Mouse (Mus musculus) CH12.LX (cell line): ENCODE data around the gene Scamp1.

Source experiments
- CTCF ChIP-seq, 2 experiments: IDR thresholded peaks in 1 of 2; conservative IDR thresholded peaks in 1 of 2; 2 replicates each; pipeline ENCODE4 v1.5.1; 2011 to 2012; ENCODE audit warnings: low read depth in 2 of 2, low read length in 2 of 2, improper control_type of control experiment in 1 of 2, inconsistent platforms in 1 of 2, mild to moderate bottlenecking in 1 of 2, moderate library complexity in 1 of 2
- EP300 ChIP-seq: IDR thresholded peaks from 2 replicates; pipeline ENCODE4 v1.6.1; 2011; ENCODE audit warnings: low read length, improper control_type of control experiment
- GABPA ChIP-seq: IDR thresholded peaks from 2 replicates; pipeline ENCODE4 v1.6.1; 2012; ENCODE audit warnings: low read depth, low read length, improper control_type of control experiment, inconsistent platforms; ENCODE audit not compliant: insufficient replicate concordance
- MAFK ChIP-seq: IDR thresholded peaks from 2 replicates; pipeline ENCODE4 v1.6.1; 2011; ENCODE audit warnings: low read length, improper control_type of control experiment; ENCODE audit not compliant: insufficient replicate concordance
- POLR2A ChIP-seq: IDR thresholded peaks from 2 replicates; pipeline ENCODE4 v1.6.1; 2011; ENCODE audit warnings: low read depth, mild to moderate bottlenecking, improper control_type of control experiment, low read length
- RAD21 ChIP-seq: IDR thresholded peaks from 2 replicates; pipeline ENCODE4 v1.6.1; 2011; ENCODE audit warnings: low read depth, mild to moderate bottlenecking, low read length, improper control_type of control experiment, moderate library complexity
- SMC3 ChIP-seq: IDR thresholded peaks from 2 replicates; pipeline ENCODE4 v1.6.1; 2011; ENCODE audit warnings: low read depth, low read length, improper control_type of control experiment
- TBP ChIP-seq: conservative IDR thresholded peaks from 2 replicates; pipeline ENCODE4 v1.6.1; 2011; ENCODE audit warnings: low read depth, low read length, improper control_type of control experiment
- USF2 ChIP-seq: conservative IDR thresholded peaks from 2 replicates; pipeline ENCODE4 v1.6.1; 2011; ENCODE audit warnings: low read depth, low read length, improper control_type of control experiment
- ZC3H11A ChIP-seq: IDR thresholded peaks from 2 replicates; pipeline ENCODE4 v1.6.1; 2012; ENCODE audit warnings: low read depth, mild to moderate bottlenecking, inconsistent platforms, low read length, improper control_type of control experiment
- ZMIZ1 ChIP-seq: IDR thresholded peaks from 2 replicates; pipeline ENCODE4 v1.6.1; 2012; ENCODE audit warnings: low read depth, mild to moderate bottlenecking, inconsistent platforms, low read length, improper control_type of control experiment

DNA sequence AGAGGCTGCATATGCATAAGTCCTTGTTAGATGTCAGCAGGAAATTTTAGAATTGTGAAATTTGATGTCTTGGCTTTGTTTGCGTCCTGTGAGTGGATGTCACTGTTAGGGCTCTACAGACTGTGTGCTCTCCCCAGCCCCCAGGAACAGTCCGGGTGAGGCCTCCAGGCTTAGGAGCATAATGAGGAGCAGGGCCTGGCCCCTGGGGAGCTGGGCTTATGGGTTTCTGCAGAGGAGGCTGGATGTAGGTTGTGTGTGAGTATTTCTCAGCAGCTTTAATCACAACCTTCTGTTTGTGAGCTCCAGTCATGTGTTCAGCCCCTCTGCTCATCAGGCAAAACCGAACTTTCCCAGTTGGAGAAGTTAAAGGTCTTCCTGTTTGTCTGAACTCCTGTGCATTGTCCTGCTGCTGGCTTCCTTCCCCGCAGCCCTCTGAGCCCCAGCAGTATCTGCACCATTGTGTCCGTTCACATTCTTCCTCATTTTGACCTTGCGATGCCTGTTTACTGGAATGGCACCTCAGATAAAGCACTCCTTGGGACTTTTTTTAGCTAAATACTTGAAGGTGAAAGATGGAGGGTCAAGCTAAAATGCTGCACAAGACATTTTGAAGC is 126.7 kb downstream of the Scamp1 start:
- TF ChIP-seq CTCF (conservative IDR thresholded peaks at IDR 0.05 in 1 of 2, IDR thresholded peaks at IDR 0.05 in 1 of 2; ENCODE audit: low read depth in 2 of 2, low read length in 2 of 2) (no peak), EP300 (no peak), GABPA (no peak), POLR2A (no peak), TBP (no peak), ZC3H11A (no peak), ZMIZ1 (no peak), MAFK (no peak), USF2 (no peak), RAD21 (no peak), SMC3 (no peak)
